Mouse (Mus musculus) spleen, adult 18-20 months (tissue): ENCODE data around the gene Trpc2.
A peak's percentile ranks its signal among the peaks of the same experiment; 100 is the strongest.
"Not testable (repeated sequence)": the region's sequence is repeated elsewhere in the genome, so short reads cannot be mapped to it uniquely, and the experiment has no call there.

ENCODE experiments used
- DNase-seq, 2 experiments: peaks; one replicate each; pipeline ENCODE4 v3.0.0; 2022; ENCODE audit warnings: mixed read lengths in 2 of 2

The Trpc2 gene

GRCm38 (mm10) chr7:102082816-102083215 lies at the start of gene Trpc2:
Trpc2 (plus strand) TSS chr7:102083116.
- DNase-seq: no peak

GRCm38 (mm10) chr7:102034904-102035303 lies 48.0 kb upstream of the Trpc2 start:
- no peak for DNase-seq

- DNase-seq: no peak
Observed at GRCm38 (mm10) chr7:102035534-102035933, 47.4 kb upstream of the Trpc2 start.

- DNase-seq: no peak
Observed at GRCm38 (mm10) chr7:102037318-102037717, 45.6 kb upstream of the Trpc2 start.

GRCm38 (mm10) chr7:102042314-102042713 lies 40.6 kb upstream of the Trpc2 start:
- DNase-seq: no peak

GRCm38 (mm10) chr7:102048524-102048923 lies 34.4 kb upstream of the Trpc2 start:
- not testable (repeated sequence) for DNase-seq

GRCm38 (mm10) chr7:102061353-102061752 lies 21.6 kb upstream of the Trpc2 start:
- DNase-seq: no peak

GRCm38 (mm10) chr7:102062203-102062602 lies 20.7 kb upstream of the Trpc2 start:
- DNase-seq: no peak

GRCm38 (mm10) chr7:102063891-102064290 lies 19.0 kb upstream of the Trpc2 start:
- no peak for DNase-seq

GRCm38 (mm10) chr7:102064655-102065045 lies 18.3 kb upstream of the Trpc2 start:
- no peak for DNase-seq

GRCm38 (mm10) chr7:102065046-102065891 lies 17.6 kb upstream of the Trpc2 start, which contains the start of the genes Rnf121, Xndc1 and Xntrpc:
Rnf121 (minus strand) TSS chr7:102065469.
Xndc1 (plus strand) TSS chr7:102065511.
Xntrpc (plus strand) TSS chr7:102065713.
- DNase-seq: peak; percentile 83 to 85

- no peak for DNase-seq
Observed at GRCm38 (mm10) chr7:102066363-102066762, 16.6 kb upstream of the Trpc2 start.

GRCm38 (mm10) chr7:102076714-102077296 lies 6.1 kb upstream of the Trpc2 start:
- peak in 1 of 2 experiments; percentile 38 for DNase-seq

GRCm38 (mm10) chr7:102078517-102078916 lies 4.4 kb upstream of the Trpc2 start:
- peak in 1 of 2 experiments; percentile 19 for DNase-seq

- no peak for DNase-seq
Observed at GRCm38 (mm10) chr7:102080311-102080710, 2.6 kb upstream of the Trpc2 start.

- DNase-seq: no peak
Observed at GRCm38 (mm10) chr7:102081784-102082183, 1.1 kb upstream of the Trpc2 start.

- DNase-seq: no peak
Observed at GRCm38 (mm10) chr7:102084041-102084696, 1.3 kb downstream of the Trpc2 start.

GRCm38 (mm10) chr7:102087336-102087735 lies 4.4 kb downstream of the Trpc2 start:
- DNase-seq: no peak

- DNase-seq: peak in 1 of 2 experiments; percentile 17
Observed at GRCm38 (mm10) chr7:102099760-102100661, 17.1 kb downstream of the Trpc2 start.

- no peak for DNase-seq
Observed at GRCm38 (mm10) chr7:102100868-102101267, 18.0 kb downstream of the Trpc2 start.

- no peak for DNase-seq
Observed at GRCm38 (mm10) chr7:102101487-102101886, 18.6 kb downstream of the Trpc2 start, which contains the start of gene Art1. Art1 (plus strand) TSS chr7:102101743.

GRCm38 (mm10) chr7:102102241-102102640 lies 19.3 kb downstream of the Trpc2 start:
- no peak for DNase-seq
